Mouse (Mus musculus) macrophage (primary cell): ENCODE results near the gene Slc28a1. TPM values are rescaled to one million over a fixed set of nuclear protein-coding genes. Genes with fewer than 3 reads are reported as not detected.

Experiments used
- H3K27ac ChIP-seq: fragments of 350-480 bp; formaldehyde crosslinking; 2 replicates; pipeline ENCODE4 v1.9.0; 2021
- H3K36me3 ChIP-seq: fragments of 350-480 bp; formaldehyde crosslinking; 2 replicates; pipeline ENCODE4 v1.9.0; 2021; ENCODE audit errors: inconsistent target
- H3K4me3 ChIP-seq: fragments of 350-480 bp; formaldehyde crosslinking; 2 replicates; pipeline ENCODE4 v1.9.0; 2021; ENCODE audit errors: inconsistent target
- H3K79me2 ChIP-seq: fragments of 350-480 bp; formaldehyde crosslinking; 2 replicates; pipeline ENCODE4 v1.9.0; 2021; ENCODE audit errors: inconsistent target
- WGBS: methylation state at CpG from one replicate; pipeline ENCODE4 v1.1.7; 2026; ENCODE audit warnings: inconsistent platforms; ENCODE audit not compliant: missing documents; 5-methylcytosine and 5-hydroxymethylcytosine counted together
- polyA plus RNA-seq: library from polyadenylated mRNA; stranded (reverse); fragments of 250-400 nt; gene quantifications from 3 replicates; pipeline ENCODE4 v1.2.4, GENCODE M21; 2018; ENCODE audit warnings: inconsistent platforms
- total RNA-seq, 78 experiments: library from RNA; depleted of rRNA; stranded (reverse); fragments of 250-400 nt; gene quantifications; 1 replicate in 9 of 78; 2 replicates in 24 of 78; 3 replicates in 43 of 78; 4 replicates in 2 of 78; pipeline ENCODE4 v1.2.4; 2018; ENCODE audit warnings: inconsistent platforms in 56 of 78

The Slc28a1 gene
- not detected for total RNA-seq (2018; cell fraction: chromatin; rRNA removed)
- not detected for total RNA-seq (2018; cell fraction: cytosol; rRNA removed)
- not detected for total RNA-seq (2018; cell fraction: nucleus; rRNA removed)
- not detected in 3 replicates for polyA plus RNA-seq

- H3K4me3 ChIP-seq: no peak within 1 kb of the TSS
- WGBS: 89% methylated on average over 6 of the region's 6 CpGs
- no peaks in the 10 kb centered on the region for H3K79me2 ChIP-seq
- no peak within 1 kb of the TSS for H3K27ac ChIP-seq
- H3K36me3 ChIP-seq: no peaks in the 10 kb centered on the region
Observed at GRCm38 (mm10) chr7:81114555-81114954, at the start of gene Slc28a1. Slc28a1 (plus strand) TSS chr7:81114799.

- 11% methylated on average over 6 of the region's 6 CpGs for WGBS
- H3K27ac ChIP-seq: no peak overlapping the region
- H3K79me2 ChIP-seq: no peaks in the 10 kb centered on the region
- H3K4me3 ChIP-seq: no peak overlapping the region
- H3K36me3 ChIP-seq: no peaks in the 10 kb centered on the region
Observed at GRCm38 (mm10) chr7:81066714-81067113, 47.9 kb upstream of the Slc28a1 start.

- Histone ChIP-seq H3K4me3 (no peak overlapping the region), H3K36me3 (no peaks in the 10 kb centered on the region), H3K79me2 (no peaks in the 10 kb centered on the region), H3K27ac (no peak overlapping the region)
- 93% methylated on average over 5 of the region's 5 CpGs for WGBS
Observed at GRCm38 (mm10) chr7:81072463-81072862, 42.1 kb upstream of the Slc28a1 start.

- Histone ChIP-seq H3K27ac (no peak overlapping the region), H3K36me3 (no peaks in the 10 kb centered on the region), H3K4me3 (no peak overlapping the region), H3K79me2 (no peaks in the 10 kb centered on the region)
- WGBS: 98% methylated on average over 5 of the region's 5 CpGs
Observed at GRCm38 (mm10) chr7:81073273-81073672, 41.3 kb upstream of the Slc28a1 start.

GRCm38 (mm10) chr7:81074546-81074945 lies 40.1 kb upstream of the Slc28a1 start:
- H3K79me2 ChIP-seq: no peaks in the 10 kb centered on the region
- H3K27ac ChIP-seq: no peak overlapping the region
- no peaks in the 10 kb centered on the region for H3K36me3 ChIP-seq
- no peak overlapping the region for H3K4me3 ChIP-seq
- WGBS: 14% methylated on average over 7 of the region's 9 CpGs

GRCm38 (mm10) chr7:81075299-81075698 lies 39.3 kb upstream of the Slc28a1 start:
- whole genome bisulfite sequencing: 21% methylated on average over 7 of the region's 7 CpGs
- H3K27ac ChIP-seq: no peak overlapping the region
- no peak overlapping the region for H3K4me3 ChIP-seq

GRCm38 (mm10) chr7:81075732-81076131 lies 38.9 kb upstream of the Slc28a1 start:
- no peaks in the 10 kb centered on the region for H3K36me3 ChIP-seq
- 85% methylated on average over 5 of the region's 5 CpGs for WGBS
- H3K4me3 ChIP-seq: no peak overlapping the region
- H3K27ac ChIP-seq: no peak overlapping the region
- H3K79me2 ChIP-seq: no peaks in the 10 kb centered on the region

More at GRCm38 (mm10) chr7:81075299-81075698, 39.3 kb upstream of the Slc28a1 start:
- Histone ChIP-seq H3K79me2 (no peaks in the 10 kb centered on the region), H3K36me3 (no peaks in the 10 kb centered on the region)

GRCm38 (mm10) chr7:81077009-81077408 lies 37.6 kb upstream of the Slc28a1 start:
- 93% methylated on average over 6 of the region's 6 CpGs for WGBS
- no peak overlapping the region for H3K4me3 ChIP-seq
- H3K79me2 ChIP-seq: no peaks in the 10 kb centered on the region
- H3K27ac ChIP-seq: no peak overlapping the region
- no peaks in the 10 kb centered on the region for H3K36me3 ChIP-seq

- H3K36me3 ChIP-seq: no peaks in the 10 kb centered on the region
- no peak overlapping the region for H3K27ac ChIP-seq
- no peak overlapping the region for H3K4me3 ChIP-seq
- 94% methylated on average over 6 of the region's 6 CpGs for WGBS
- H3K79me2 ChIP-seq: no peaks in the 10 kb centered on the region
Observed at GRCm38 (mm10) chr7:81078740-81079139, 35.9 kb upstream of the Slc28a1 start.

GRCm38 (mm10) chr7:81093420-81093965 lies 21.1 kb upstream of the Slc28a1 start:
- H3K4me3 ChIP-seq: no peak overlapping the region
- WGBS: 45% methylated on average over 18 of the region's 18 CpGs
- no peaks in the 10 kb centered on the region for H3K79me2 ChIP-seq
- no peaks in the 10 kb centered on the region for H3K36me3 ChIP-seq
- no peak overlapping the region for H3K27ac ChIP-seq

- Histone ChIP-seq H3K27ac (no peak overlapping the region), H3K79me2 (no peaks in the 10 kb centered on the region), H3K36me3 (no peaks in the 10 kb centered on the region), H3K4me3 (no peak overlapping the region)
- WGBS: 87% methylated on average over 6 of the region's 6 CpGs
Observed at GRCm38 (mm10) chr7:81094104-81094757, 20.4 kb upstream of the Slc28a1 start.

GRCm38 (mm10) chr7:81100341-81100740 lies 14.3 kb upstream of the Slc28a1 start:
- Histone ChIP-seq H3K4me3 (no peak overlapping the region), H3K79me2 (no peaks in the 10 kb centered on the region), H3K27ac (no peak overlapping the region), H3K36me3 (no peaks in the 10 kb centered on the region)
- WGBS: 71% methylated on average over 5 of the region's 5 CpGs

GRCm38 (mm10) chr7:81102854-81103253 lies 11.7 kb upstream of the Slc28a1 start:
- Histone ChIP-seq H3K4me3 (no peak overlapping the region), H3K27ac (no peak overlapping the region), H3K36me3 (no peaks in the 10 kb centered on the region), H3K79me2 (no peaks in the 10 kb centered on the region)
- 96% methylated on average over 7 of the region's 7 CpGs for WGBS

GRCm38 (mm10) chr7:81105525-81105924 lies 9.1 kb upstream of the Slc28a1 start:
- WGBS: 95% methylated on average over 4 of the region's 4 CpGs
- Histone ChIP-seq H3K79me2 (no peaks in the 10 kb centered on the region), H3K27ac (no peak overlapping the region), H3K4me3 (no peak overlapping the region), H3K36me3 (no peaks in the 10 kb centered on the region)

- no peak overlapping the region for H3K4me3 ChIP-seq
- H3K36me3 ChIP-seq: no peaks in the 10 kb centered on the region
- H3K27ac ChIP-seq: no peak overlapping the region
- 95% methylated on average over 5 of the region's 5 CpGs for WGBS
- H3K79me2 ChIP-seq: no peaks in the 10 kb centered on the region
Observed at GRCm38 (mm10) chr7:81108226-81108625, 6.4 kb upstream of the Slc28a1 start.
